Mouse (Mus musculus) MEL (cell line): ENCODE data around the gene Mlh1.

ENCODE experiments used
- MAFK ChIP-seq: IDR thresholded peaks from 2 replicates; pipeline ENCODE4 v1.6.1; 2011; ENCODE audit warnings: low read depth, mild to moderate bottlenecking, low read length, improper control_type of control experiment, borderline replicate concordance
- MAZ ChIP-seq: IDR thresholded peaks from 2 replicates; pipeline ENCODE4 v1.6.1; 2012; ENCODE audit warnings: low read depth, mild to moderate bottlenecking, inconsistent platforms, low read length, improper control_type of control experiment

- no peak for TF ChIP-seq MAZ
- no peak for TF ChIP-seq MAFK
Observed at GRCm38 (mm10) chr9:111197712-111198111, 73.9 kb downstream of the Mlh1 start.
